Mouse (Mus musculus): Measurements from ENCODE around the gene Prss41.

Prss41 gene

GRCm38 (mm10) chr17:23828271-23829001, 15.5 kb downstream of the Prss41 start:
- peak; percentile 30 for DNase-seq (ENCODE audit: low read depth, low spot score)

GRCm38 (mm10) chr17:23825591-23825990, 18.4 kb downstream of the Prss41 start:
- peak; percentile 57 for DNase-seq (ENCODE audit: low read depth, low spot score)

DNA sequence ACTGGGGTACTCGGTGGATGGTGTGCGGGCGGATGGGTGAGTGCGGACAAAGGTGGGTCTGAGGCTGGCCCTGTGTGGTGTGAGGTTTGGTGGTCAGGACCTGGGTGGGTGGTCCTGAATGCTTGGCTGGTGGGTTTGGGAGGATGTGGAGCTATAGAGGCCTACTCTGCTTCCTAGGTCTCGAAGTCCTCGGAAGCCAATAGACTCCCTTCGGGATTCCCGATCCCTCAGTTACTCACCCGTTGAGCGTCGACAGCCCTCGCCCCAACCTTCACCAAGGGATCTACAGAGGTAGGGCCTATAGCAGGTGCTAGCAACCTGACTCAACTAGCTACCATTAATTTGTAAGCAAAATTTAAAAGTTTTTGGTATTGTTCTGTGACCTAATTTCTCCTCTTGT, 20.4 kb downstream of the Prss41 start:
- no peak for DNase-seq (ENCODE audit: low read depth, low spot score)

DNA sequence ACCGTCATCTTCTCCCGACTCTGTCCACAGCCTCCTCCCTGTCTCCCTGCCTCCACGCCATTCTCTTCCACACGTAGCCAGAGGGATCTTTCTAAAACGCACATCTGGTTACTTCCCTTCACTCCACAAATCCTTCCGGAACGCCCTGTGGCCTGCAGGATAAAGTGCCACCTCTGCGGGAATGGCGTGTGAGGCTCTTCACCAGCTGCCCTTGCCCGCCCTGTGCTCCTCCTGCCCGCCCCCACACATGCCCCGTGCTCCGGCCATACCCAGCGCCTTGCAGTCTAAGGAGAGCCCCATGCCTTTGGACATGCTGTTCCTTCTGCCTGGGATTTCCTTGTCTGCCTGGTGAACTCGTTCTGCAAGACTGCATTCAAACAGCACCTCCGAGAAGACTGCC, 21.0 kb downstream of the Prss41 start:
- DNase-seq (ENCODE audit: low read depth, low spot score) = no peak

GRCm38 (mm10) chr17:23822094-23822493, 21.9 kb downstream of the Prss41 start:
- DNase-seq (ENCODE audit: low read depth, low spot score) = no peak

DNA sequence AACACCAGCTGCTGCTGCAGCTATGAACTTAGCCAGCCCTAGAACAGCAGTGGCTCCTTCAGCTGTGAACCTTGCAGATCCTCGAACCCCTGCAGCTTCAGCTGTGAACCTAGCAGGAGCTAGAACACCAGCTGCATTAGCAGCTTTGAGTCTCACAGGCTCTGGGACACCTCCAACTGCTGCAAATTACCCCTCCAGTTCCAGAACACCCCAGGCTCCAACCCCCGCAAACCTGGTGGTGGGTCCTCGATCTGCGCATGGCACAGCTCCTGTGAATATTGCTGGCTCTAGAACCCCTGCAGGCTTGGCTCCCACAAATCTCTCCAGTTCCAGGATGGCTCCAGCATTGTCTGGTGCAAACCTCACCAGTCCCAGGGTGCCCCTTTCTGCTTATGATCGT, 23.2 kb downstream of the Prss41 start:
- DNase-seq (ENCODE audit: low read depth, low spot score) = no peak

DNA sequence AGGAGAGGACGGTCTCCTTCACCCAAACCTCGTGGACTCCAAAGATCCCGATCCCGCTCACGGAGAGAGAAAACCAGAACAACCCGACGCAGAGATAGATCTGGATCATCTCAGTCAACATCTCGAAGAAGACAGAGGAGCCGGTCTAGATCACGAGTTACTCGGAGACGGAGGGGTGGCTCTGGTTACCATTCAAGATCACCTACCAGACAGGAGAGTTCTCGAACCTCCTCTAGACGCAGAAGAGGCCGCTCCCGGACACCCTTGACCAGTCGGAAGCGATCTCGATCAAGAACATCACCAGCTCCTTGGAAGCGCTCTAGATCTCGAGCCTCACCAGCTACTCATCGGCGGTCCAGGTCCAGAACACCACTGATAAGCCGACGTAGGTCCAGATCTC, 24.7 kb downstream of the Prss41 start:
- no peak for DNase-seq (ENCODE audit: low read depth, low spot score)

- DNase-seq (ENCODE audit: low read depth, low spot score) = no peak
These were observed 25.4 kb downstream of the Prss41 start for GRCm38 (mm10) chr17:23818579-23818978.

- DNase-seq (ENCODE audit: low read depth, low spot score) = no peak
These were observed 28.3 kb downstream of the Prss41 start for GRCm38 (mm10) chr17:23815641-23816040.

- DNase-seq (ENCODE audit: low read depth, low spot score) = no peak
These were observed 36.1 kb downstream of the Prss41 start for GRCm38 (mm10) chr17:23807918-23808317.

GRCm38 (mm10) chr17:23806867-23807266, 37.1 kb downstream of the Prss41 start:
- no peak for DNase-seq (ENCODE audit: low read depth, low spot score)

DNA sequence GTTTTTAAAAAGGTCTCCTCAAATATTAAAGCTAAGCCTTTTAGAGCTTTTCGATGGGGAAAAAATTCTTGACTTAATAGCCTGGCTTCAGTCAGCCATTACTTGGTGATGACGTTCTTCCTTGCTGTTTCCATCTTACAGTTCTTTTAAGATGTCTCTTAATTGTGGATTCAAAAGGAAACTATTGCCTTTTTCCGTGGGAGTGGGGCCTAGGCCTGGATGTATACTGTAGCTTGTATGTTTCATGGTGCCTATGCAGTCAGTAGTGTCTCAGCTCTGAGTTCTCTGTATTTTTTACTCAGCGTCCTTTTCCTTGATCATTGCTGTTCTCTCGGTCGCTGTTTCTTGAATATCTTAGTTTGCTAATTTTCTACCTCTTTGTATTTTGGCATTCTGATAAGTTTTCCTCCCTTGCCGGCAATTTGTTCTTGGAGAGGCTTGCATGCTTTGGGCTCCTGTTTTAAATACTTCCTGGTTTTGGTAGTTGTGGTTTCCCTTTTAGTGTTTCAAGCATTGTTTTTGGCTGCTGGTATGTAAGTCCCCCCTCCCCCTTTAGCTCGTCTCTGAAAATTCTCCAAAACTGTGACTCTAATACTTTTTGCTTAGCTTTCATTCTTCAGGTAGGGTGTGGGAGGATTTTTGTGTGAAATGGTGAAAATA, 39.4 kb downstream of the Prss41 start:
- no peak for DNase-seq (ENCODE audit: low read depth, low spot score)

DNA sequence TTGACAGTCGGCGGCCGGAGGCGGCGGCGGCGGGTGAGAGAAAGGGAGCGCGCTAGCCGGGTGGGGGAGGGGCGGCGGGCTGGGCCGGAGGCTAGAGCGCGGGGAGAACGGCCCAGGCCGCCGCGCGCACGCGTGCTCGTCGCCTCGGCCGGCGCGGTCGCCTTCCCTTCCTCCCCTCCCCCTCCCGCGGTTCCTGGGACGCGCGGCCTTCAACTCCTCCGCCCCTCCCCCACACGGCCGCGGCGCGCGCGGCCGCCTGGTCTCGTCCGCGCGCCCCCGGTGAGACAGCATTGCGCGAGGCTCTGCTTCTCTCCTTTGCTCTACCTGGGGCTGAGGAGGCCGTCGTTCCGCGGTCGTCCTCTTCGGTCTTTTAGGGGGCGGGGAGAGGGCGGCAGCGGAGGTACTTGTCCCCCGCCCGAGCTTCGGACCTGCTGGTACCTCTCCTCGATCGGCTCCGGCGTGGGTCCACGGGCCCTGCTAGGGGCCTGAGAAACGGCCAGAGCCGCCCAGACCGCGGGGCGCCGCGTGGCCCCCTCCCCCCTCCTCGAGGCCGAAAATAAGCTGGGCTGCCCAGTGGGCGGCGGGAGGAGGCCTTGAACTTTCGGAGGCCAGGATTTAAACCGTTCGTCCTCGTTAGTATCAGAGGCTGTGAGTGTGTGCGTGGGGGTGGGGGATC, 40.5 kb downstream of the Prss41 start:
- peak; percentile 75 for DNase-seq (ENCODE audit: low read depth, low spot score)

DNA sequence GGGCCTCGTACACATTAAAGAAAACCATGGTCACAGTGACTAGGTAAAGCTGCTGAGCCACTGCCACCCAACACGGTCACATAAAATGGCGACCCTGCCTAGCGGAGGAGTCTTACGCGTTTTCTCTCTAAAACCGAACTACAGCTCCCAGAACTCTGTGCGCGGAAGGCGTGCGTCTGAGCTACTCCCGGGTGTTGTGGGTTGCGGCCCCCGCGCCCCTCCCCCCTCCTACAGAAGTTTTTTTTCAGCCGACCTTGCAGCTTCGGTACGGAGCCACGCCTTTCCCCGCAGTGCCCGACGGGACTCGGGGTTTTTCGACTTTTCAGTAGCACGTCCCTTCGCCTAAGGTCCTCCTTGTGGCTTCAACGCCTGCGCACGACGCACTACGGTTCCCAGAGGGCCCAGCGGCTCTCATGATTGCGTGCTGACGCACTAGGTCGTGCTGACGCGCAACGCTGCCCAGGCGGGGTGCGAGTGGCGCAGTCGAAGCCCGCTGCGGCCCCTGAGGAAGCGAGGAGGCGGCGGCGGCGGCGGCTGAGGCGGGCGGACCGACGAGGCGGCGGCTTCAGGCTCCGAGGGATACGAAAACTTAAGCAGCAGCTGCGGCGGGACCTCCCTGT, 41.1 kb downstream of the Prss41 start:
- DNase-seq (ENCODE audit: low read depth, low spot score) = peak; percentile 100

DNA sequence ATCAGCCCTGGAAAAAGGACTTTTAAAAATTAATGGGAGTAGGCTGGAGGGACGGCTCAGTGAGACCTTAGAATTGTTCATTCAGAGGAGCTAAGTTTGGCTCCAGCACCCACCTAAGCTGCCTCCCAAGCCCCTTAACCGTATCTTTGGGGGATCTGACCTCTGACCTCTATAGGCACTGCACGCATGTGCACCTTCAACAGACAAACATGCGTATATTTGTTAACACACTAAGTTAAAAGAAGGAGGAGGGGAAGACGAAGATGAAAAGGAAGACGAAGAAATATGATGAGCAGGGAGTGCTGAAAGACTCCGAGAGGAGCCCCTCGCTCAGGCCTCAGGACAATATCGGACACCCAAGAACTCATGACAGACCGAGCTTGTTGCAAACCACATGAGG, 42.3 kb downstream of the Prss41 start:
- no peak for DNase-seq (ENCODE audit: low read depth, low spot score)

DNA sequence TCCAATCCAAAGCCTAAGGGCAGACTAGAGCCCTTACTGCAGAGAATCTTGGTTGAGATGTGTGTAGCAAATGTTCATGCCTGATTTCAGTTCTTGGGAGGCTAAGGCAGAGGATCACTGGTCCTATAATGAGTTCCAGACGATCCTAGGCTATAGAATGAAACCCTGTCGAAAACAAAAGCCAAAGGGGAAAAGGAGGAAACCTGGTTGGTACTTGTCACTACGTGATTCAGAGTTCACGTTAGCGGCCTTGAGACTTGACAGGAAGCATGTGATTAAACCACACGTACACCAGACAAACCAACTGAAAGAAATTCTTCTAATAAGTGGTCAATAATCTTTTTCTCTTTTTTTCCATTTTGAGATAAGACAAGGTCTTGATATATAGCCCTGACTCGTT, 46.7 kb downstream of the Prss41 start:
- no peak for DNase-seq (ENCODE audit: low read depth, low spot score)

GRCm38 (mm10) chr17:23795323-23795722, 48.6 kb downstream of the Prss41 start:
- DNase-seq (ENCODE audit: low read depth, low spot score) = no peak

GRCm38 (mm10) chr17:23791079-23791357, 53.0 kb downstream of the Prss41 start:
- DNase-seq (ENCODE audit: low read depth, low spot score) = no peak

DNA sequence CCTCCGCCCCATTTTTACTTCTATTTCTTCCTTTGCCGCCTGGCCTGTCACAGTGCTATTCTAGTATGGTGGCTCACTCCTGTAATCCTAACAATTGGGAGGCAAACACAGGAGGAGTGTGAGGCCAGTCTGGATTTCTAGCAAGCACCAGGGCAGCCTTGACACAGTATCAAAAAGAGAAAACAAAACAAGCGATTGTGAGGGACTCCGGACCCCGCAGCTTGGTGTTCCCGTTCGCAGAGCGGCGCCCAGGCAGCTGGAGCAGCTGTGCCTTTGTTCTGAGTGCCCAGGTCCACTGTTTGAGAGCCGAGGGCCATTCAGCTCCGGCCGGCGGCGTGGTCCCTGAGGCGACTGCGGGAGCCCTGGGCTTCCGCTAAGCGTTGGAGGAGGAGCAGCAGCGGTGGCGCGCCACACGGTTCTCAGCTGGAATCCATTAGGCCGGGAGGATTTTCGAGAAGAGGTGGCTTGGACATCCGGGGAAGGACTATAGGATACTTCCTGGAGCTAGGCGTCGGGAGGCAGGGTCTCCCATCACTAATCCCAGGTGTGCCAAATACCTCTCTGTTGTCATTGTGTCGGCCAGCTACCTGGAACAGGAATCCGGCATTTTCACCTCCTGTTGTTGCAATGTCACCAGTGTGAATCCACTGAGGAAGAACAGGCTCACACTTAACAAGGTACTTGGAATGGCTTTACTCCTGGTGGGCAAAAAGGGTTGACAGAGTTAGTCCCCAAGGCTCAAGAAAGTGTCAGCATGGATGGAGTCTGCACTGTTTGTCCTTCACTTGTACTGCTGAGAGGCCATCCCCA, 53.5 kb downstream of the Prss41 start, which contains the start of gene Srrm2:
Gene Srrm2, plus strand, starts transcription at position 264 of the 810 bp plus-strand sequence.
- DNase-seq (ENCODE audit: low read depth, low spot score) = no peak

GRCm38 (mm10) chr17:23789749-23790268, 54.2 kb downstream of the Prss41 start:
- no peak for DNase-seq (ENCODE audit: low read depth, low spot score)

DNA sequence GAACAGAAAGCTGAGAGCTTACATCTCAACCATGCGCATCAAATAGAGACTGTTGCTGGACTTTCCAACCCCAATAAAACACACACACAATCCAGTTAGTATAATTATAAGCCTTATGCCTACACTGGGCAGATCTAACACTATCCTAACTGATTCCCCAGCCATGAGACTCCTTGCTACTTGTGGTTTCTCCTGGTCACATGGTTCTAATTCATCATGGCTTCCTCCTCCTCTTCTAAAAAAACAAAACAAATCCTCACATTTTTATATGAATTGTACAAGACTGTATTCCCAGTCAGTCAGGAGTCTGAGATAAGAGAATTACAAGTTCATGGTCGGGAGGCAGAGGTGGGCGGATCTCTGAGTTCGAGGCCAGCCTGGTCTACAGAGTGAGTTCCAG, 55.0 kb downstream of the Prss41 start:
- DNase-seq (ENCODE audit: low read depth, low spot score) = no peak

Measured in skeletal muscle tissue, adult 2 months (tissue).